Mouse (Mus musculus) urinary bladder, adult 2 months (tissue): ENCODE measurements around the gene Usp5. TPM values are rescaled to one million over a fixed set of nuclear protein-coding genes. Genes with fewer than 3 reads are reported as not detected.

Source experiments
- DNase-seq: peaks from one replicate; pipeline ENCODE4 v3.0.0; 2022; ENCODE audit warnings: low spot score
- polyA plus RNA-seq: library from polyadenylated mRNA; depleted of rRNA; stranded (reverse); fragments of >200 nt; gene quantifications from 2 replicates; pipeline ENCODE4 v1.2.3, GENCODE M21; 2012; rRNA removed

Usp5 gene
- polyA plus RNA-seq = 68.8 and 73.6 TPM in 2 replicates

DNA sequence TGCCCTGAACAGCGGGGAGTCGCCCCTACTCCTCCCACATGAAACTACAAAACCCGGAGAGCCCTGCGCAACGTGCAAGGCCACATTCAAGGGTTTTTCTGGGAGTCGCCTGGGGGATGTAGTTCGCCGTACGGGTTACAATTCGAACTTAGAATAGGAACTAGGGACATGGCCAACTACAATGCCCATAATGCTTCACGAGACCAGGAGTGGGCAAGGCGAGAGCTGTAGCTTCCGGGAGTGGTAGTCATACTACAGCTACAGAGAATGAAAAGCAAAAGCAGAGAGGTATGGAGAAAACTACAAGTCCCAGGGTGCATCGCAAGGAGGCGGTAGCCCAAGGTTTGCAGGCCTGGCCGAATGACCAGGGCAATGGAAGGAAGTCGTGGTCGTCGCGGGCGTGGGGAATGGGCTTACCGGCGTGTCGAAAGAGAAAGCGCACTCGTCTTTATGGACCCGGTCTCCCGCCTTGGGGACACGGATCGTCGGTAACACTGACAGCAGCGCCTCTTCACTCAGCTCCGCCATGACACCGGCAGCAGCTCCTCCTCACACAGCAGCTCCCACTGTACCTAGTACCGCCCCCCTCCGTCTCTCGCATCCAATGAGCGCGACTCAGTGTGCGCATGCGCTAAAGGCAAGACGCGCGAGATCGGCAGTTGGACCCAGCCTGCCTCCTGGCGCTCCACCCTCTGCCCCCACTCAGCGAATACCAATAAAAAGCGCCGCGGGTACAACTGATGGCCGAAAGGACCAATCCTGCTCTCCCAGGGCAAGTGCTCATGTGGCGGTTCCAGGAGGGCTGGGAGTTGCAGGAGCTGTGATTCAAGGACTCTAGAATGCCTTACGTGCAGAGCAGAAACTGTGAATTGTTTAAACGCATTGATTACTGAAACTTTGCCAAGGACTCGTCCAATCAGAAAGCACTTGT lies at the start of gene Usp5, which contains the start of gene Cdca3:
Gene Usp5, minus strand, starts transcription at position 617 of the 931 bp plus-strand sequence.
Gene Cdca3, plus strand, starts transcription at position 680 of the 931 bp plus-strand sequence.
- peak; percentile 94 for DNase-seq

- no peak for DNase-seq
Measured at GRCm38 (mm10) chr6:124874348-124874747, 45.1 kb upstream of the Usp5 start.

- no peak for DNase-seq
Measured at GRCm38 (mm10) chr6:124866560-124866959, 37.3 kb upstream of the Usp5 start.

DNA sequence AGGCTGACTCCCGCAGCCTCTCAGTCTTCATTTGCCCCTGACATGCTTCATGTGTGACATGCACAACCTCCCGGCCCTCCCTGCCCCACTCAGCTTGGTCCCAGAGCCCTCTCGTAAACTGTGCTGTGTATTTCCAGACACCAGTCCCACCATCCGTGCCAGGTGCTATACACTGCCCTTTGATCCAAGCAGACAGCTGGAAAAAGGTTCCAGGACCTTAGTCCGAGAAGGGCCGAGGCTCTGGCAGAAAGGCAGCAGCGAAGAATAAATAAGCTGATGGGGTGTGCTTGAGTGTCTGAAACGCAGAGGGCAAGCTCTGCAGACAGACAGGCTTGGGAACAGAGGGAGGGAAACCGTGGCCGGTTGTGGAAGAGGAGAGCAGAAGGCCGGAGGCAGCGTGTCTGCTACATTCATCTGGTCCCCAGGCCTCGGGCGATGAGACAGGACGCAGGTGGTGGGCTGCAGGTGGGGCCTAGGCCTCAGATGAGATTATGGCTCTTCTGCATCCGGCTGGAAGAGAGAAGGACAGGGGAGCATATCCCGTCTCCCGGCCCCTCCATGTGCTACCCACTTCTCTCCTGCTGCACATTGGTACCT lies 36.6 kb upstream of the Usp5 start:
- DNase-seq = no peak

GRCm38 (mm10) chr6:124863658-124864298 lies 34.5 kb upstream of the Usp5 start, which contains the start of gene Gpr162:
Gene Gpr162, minus strand, starts transcription at chr6:124863983.
- peak; percentile 53 for DNase-seq

- DNase-seq = no peak
Measured at GRCm38 (mm10) chr6:124863125-124863657, 33.9 kb upstream of the Usp5 start.

GRCm38 (mm10) chr6:124862406-124863124 lies 33.3 kb upstream of the Usp5 start:
- no peak for DNase-seq

DNA sequence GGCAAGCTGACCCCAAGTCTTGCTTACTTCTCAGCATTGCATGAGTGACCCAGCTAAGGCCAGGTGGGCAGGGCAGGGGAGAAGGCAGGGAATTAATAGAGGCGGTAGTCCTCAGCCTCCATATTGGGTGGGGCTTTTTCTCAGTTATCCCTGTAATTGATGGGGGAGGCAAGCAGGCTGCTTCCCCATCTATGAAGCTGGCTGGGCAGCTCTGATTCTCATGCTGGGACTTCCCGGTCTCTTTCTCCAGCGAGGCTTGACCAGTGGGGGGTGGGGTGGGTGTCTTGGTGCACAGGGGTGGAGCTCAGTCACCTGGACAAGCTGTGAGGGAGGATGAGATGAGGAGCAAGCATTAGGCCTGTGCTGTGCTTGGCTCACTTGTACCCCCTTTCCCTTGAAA lies 32.5 kb upstream of the Usp5 start:
- no peak for DNase-seq

DNA sequence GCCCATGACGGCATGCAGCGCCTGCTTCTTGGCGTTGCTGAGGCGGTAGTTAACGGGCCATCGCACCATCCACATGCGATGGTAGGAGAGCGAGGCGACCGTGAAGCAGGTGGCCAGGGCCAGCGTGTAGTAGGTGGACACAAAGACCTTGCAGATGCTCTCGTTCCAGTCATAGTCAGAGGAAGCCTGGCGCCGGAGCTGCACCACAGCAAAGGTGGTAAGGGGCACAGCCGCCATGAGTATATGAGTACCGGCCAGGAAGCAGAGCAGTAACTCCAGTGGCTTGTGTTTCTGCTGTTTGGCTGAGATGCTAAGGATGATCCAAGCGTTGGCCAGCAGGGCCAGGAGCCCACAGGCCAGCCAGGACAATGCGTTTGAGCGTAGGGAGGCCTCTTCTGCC lies 32.0 kb upstream of the Usp5 start:
- DNase-seq = no peak

DNA sequence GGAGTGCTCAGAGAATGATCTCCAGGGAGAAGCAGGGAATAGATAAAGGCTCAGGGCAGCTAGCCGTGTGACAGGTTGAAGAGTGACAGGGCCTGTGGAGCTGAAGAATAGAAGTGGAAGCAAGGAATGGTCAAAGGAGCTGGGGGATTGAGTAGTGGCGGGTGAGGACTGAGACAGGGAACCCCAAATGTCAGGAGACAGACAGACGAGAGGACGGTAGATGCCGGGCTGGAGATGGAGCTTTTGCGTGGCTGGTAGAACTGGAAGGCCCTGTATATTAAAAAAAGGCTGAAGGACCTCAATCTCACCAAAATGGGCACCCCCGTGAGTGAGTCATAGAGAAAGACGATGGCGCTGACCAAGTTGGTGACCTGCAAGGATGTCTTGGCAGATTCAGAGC lies 31.2 kb upstream of the Usp5 start:
- DNase-seq = no peak

DNA sequence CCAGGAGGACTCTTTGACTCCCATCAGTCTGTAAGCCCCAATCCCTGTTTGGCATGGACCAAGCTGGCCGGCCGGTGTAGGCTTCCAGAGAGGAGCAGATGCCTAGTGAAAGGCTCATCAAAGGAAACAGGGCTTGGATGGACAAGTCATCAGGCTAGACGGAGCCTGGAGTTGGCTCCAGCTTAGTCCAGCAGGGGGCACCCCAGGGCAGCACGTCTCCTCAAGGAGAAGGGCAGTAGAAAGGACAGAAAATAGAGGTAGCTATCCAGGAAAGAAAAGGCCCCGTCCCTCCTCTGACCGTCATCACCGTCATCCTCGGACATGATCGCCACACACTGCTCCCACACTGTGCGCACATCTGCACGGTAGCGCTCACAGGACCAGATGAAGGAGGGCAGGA lies 30.4 kb upstream of the Usp5 start:
- DNase-seq = peak; percentile 73

DNA sequence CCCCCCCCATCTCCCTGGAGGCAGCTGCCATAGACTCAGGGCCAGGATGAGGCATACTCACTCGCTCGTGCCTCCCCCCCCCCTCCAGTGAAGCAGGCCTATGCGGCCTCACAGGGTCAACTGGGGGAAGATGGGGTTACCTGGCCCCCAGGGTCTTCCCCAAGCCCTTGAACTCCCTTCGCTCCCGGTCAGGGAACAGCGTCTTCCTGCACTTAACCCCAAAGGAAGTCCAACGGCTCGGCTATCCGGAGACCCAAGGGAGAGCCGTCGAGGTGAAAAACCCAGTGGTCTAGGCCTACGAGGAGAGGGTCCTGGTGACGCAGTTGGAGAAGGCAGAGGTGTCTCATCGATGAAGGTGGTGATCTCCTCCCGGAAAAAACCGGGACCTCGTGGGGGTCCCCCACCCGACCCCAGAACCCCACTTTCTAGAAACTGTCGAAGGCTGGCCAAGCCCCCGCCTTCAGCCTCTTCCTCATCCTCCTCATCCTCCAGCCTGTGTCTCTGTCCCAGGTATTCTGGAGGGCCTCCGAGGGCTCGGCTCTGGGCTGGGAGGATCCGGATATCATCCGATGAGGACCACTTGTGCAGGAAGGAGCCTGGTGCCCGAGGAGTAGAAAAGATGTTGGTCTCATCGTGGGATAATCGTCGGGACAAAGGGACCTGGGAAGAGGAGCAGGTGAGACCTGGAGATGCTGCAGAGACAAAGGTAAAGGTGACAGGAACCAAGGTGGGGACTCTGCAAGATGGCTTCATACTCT lies 29.5 kb upstream of the Usp5 start:
- no peak for DNase-seq

GRCm38 (mm10) chr6:124857840-124858530 lies 28.7 kb upstream of the Usp5 start:
- no peak for DNase-seq

DNA sequence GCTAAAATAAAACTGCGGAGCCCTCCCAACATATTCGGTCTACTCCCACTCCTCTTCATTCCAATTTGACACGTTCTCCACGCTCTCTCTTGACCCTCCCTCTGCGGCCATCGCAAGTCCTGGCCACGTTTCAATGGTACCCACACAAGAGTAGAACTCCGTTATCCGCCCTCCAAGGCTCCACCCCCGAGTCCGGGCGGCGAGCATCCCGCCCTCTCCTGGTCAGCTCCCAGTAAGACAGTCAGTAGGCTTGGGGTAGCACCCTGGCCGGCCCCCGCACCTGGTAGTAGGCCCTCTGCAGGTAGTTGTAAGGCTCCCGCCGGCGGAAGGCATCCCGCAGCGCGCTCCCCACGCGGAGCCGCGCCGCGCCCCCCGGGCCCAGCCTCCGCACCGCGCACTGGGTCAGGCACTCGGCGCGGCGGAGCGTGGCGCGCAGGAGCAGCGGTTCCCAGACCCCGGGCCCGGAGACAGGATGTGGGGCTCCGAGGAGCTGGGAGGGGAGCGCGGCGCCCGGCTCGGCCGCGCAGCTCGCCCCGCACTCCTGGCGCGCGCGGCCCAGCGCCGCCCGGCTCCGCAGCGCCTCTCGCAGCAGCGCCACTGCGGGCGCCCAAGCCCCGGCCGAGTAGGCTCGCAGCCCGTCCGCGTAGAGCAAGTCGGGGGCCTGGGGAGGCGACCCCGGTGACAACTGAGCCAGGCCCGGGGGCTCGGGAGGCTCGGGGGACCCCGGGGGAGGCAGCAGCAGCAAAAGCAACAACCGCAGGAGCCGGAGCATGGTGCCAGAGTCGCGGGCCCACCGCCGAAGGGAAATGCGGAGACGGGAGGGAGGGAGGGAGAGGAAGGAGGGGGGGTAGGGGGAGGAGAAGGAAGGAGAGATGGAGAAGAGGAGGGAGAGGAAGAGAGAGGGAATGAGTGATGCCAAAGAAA lies 27.9 kb upstream of the Usp5 start, which contains the start of gene P3h3:
Gene P3h3, minus strand, starts transcription at position 837 of the 924 bp plus-strand sequence.
- DNase-seq = peak; percentile 60

- DNase-seq = no peak
Measured at GRCm38 (mm10) chr6:124856321-124856720, 27.0 kb upstream of the Usp5 start.

DNA sequence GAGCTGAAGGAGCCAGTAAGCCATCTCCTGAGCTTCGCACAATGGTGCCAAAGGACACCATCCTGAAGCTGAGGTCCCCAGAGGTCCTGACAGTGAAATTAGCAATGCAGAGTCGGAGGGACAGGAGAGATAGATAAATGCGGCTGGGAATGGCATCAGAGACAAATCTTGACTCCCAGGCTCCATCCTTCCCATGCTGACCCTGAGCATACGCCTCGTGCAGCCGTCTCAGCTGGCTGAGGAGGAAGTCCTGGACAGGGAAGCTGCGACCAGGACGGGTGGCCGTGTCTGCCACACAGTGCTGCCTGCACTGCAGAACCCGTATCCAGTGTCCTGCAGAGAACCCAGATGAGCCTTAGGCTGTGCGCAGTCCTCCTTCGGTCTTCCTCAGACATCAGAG lies 25.4 kb upstream of the Usp5 start:
- no peak for DNase-seq

GRCm38 (mm10) chr6:124850535-124850934 lies 21.3 kb upstream of the Usp5 start:
- DNase-seq = no peak

DNA sequence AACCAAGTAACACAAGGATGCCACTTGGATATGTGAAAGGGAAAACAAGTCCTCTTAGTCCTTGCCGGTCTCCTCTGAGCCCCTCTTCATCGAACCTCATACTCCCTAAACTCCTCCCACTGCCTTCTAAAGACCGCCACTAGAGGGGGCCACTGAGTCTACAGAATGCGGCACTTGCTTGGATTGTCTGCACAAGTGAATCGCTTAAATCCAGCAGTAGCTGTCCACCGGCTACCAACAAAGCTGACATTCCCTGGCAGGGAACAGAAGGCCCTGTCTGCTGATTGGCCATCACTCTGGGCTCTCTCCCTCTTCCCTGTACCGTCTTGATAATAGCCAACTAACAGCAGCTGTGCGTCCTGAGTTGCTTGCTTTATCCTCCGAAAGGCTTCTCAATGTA lies 18.0 kb upstream of the Usp5 start:
- DNase-seq = peak; percentile 71
